Mouse (Mus musculus): ENCODE measurements around the gene Prss35. TPM values are rescaled to one million over a fixed set of nuclear protein-coding genes. Genes with fewer than 3 reads are reported as not detected.

Prss35 gene
- polyA plus RNA-seq, 1 experiment from 2014 or later: 6.1 TPM

DNA sequence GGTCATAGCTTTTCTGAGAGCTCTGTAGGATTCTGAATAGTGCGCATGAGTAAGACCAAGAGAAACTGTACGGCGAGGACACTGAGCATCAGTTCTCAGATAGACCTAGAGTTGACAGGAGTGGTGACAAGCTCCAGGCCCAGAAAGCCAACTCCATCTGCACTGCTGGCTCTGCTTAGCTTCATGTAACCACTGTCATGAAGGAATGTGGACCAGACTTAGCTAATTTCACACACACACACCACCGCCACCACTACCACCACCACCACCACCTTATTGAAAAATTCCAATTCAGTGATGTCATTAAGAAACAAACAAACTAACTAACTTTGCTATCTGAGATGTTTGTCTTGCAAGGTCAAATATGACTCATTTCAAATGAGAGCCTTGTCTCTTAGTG is 6.5 kb upstream of the Prss35 start:
- Histone ChIP-seq H3K9ac (replicated peaks; ENCODE audit: low read length) (no peak overlapping the region), H3K4me2 (ENCODE audit: low read depth, low read length) (no peak overlapping the region), H3K4me3 (ENCODE audit: low read depth, low read length) (no peak overlapping the region), H3K27ac (replicated peaks; ENCODE audit: low read depth, low read length) (no peak overlapping the region), H3K27me3 (ENCODE audit: control insufficient read depth, insufficient read depth, low read length) (no peaks in the 10 kb centered on the region), H3K36me3 (replicated peaks; ENCODE audit: control insufficient read depth, insufficient read depth, low read depth, low read length) (no peaks in the 10 kb centered on the region), H3K4me1 (ENCODE audit: control insufficient read depth, insufficient read depth, low read length) (no peaks in the 10 kb centered on the region), H3K9me3 (replicated peaks; ENCODE audit: control insufficient read depth, low read length) (no peaks in the 10 kb centered on the region)
- 78% methylated on average over 4 of the region's 4 CpGs for WGBS
- DNase-seq (ENCODE audit: low spot score) (peak; percentile 9), ATAC-seq (replicated peaks; ENCODE audit: insufficient number of reproducible peaks, low FRiP score, low TSS enrichment, low read depth) (no peak)

DNA sequence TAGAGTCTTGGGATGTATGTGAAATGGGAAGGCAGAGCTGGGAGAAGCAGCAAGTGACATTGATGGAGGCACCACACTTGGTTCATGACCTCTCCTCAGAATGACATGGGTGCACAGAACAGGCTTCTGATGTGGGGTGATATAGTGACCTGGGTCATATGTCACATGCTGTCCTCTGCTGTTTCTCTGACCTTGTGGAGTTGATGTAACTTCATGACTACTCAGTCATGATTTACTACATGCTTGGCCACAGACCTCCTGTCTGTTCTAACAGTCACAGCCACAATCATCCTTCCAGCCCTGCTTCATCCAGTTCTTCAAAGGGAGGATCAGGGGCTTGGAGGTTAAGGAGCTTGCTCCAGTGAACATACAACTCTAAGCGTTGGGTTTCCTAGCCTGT is 5.4 kb upstream of the Prss35 start:
- H3K9me3 ChIP-seq (replicated peaks; ENCODE audit: control insufficient read depth, low read length): no peaks in the 10 kb centered on the region
- no peak for ATAC-seq (replicated peaks; ENCODE audit: insufficient number of reproducible peaks, low FRiP score, low TSS enrichment, low read depth)
- H3K4me1 ChIP-seq (ENCODE audit: control insufficient read depth, insufficient read depth, low read length): no peaks in the 10 kb centered on the region; the same call in 1 of the 2 replicates
- no peaks in the 10 kb centered on the region for H3K27me3 ChIP-seq (ENCODE audit: control insufficient read depth, insufficient read depth, low read length)
- H3K9ac ChIP-seq (replicated peaks; ENCODE audit: low read length): no peak overlapping the region
- no peak overlapping the region for H3K4me3 ChIP-seq (ENCODE audit: low read depth, low read length)
- no peaks in the 10 kb centered on the region for H3K36me3 ChIP-seq (replicated peaks; ENCODE audit: control insufficient read depth, insufficient read depth, low read depth, low read length)
- WGBS: 88% methylated on average over 1 of the region's 1 CpGs
- no peak overlapping the region for H3K4me2 ChIP-seq (ENCODE audit: low read depth, low read length)
- H3K27ac ChIP-seq (replicated peaks; ENCODE audit: low read depth, low read length): no peak overlapping the region
- DNase-seq (ENCODE audit: low spot score): no peak

DNA sequence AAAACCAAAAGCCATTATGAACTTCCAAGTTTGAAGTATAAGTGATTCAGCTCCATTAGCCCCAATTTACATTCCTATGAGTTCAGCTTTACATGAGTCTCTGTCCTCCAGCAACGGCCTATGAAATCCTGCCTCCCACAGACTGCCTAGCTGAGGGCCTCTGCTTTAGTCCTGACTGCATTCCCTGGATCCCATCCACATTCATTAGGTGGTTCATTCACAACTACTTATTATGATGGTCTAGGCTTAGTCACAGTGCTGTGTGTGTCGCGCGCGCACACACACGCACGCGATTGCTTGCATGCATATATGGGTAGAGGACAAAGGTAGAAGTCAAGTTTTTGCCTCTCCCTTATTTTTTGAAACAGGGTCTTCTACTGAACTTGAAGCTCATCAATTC is 4.6 kb upstream of the Prss35 start:
- ATAC-seq (replicated peaks; ENCODE audit: insufficient number of reproducible peaks, low FRiP score, low TSS enrichment, low read depth): no peak

DNA sequence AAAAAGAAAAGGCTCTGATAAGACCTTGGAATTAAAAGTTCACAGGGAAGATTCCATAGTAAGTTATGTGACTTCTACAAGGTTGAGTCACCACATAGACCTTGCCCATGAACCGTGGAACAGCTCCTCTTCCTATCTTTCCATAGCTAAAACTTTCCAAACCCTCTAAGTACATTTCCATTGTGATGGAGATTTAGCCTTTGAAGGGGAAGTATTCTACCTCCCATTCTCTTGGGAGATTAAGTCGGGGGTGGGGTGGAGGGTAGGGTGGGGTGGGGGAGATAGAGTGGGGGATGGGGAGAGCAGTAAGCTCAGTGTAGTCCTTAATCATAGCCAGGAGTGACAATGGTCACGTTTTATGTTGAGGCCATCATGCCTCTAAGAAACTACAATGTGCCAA is 3.5 kb upstream of the Prss35 start:
- Histone ChIP-seq H3K27me3 (ENCODE audit: control insufficient read depth, insufficient read depth, low read length) (no peaks in the 10 kb centered on the region), H3K9me3 (replicated peaks; ENCODE audit: control insufficient read depth, low read length) (no peaks in the 10 kb centered on the region), H3K27ac (replicated peaks; ENCODE audit: low read depth, low read length) (no peak overlapping the region), H3K9ac (replicated peaks; ENCODE audit: low read length) (no peak overlapping the region), H3K36me3 (replicated peaks; ENCODE audit: control insufficient read depth, insufficient read depth, low read depth, low read length) (no peaks in the 10 kb centered on the region), H3K4me2 (ENCODE audit: low read depth, low read length) (no peak overlapping the region), H3K4me3 (ENCODE audit: low read depth, low read length) (no peak overlapping the region), H3K4me1 (ENCODE audit: control insufficient read depth, insufficient read depth, low read length) (no peaks in the 10 kb centered on the region; the same call in 1 of the 2 replicates)
- DNase-seq (ENCODE audit: low spot score): no peak
- 19% methylated on average over 3 of the region's 3 CpGs for WGBS
- no peak for ATAC-seq (replicated peaks; ENCODE audit: insufficient number of reproducible peaks, low FRiP score, low TSS enrichment, low read depth)

More for the DNA sequence above, 4.6 kb upstream of the Prss35 start:
- no peak overlapping the region for H3K27ac ChIP-seq (replicated peaks; ENCODE audit: low read depth, low read length)
- H3K4me2 ChIP-seq (ENCODE audit: low read depth, low read length): no peak overlapping the region
- H3K9me3 ChIP-seq (replicated peaks; ENCODE audit: control insufficient read depth, low read length): no peaks in the 10 kb centered on the region
- H3K4me1 ChIP-seq (ENCODE audit: control insufficient read depth, insufficient read depth, low read length): no peaks in the 10 kb centered on the region; the same call in 1 of the 2 replicates
- 94% methylated on average over 8 of the region's 8 CpGs for WGBS
- H3K36me3 ChIP-seq (replicated peaks; ENCODE audit: control insufficient read depth, insufficient read depth, low read depth, low read length): no peaks in the 10 kb centered on the region
- no peak overlapping the region for H3K9ac ChIP-seq (replicated peaks; ENCODE audit: low read length)
- no peak overlapping the region for H3K4me3 ChIP-seq (ENCODE audit: low read depth, low read length)
- no peak for DNase-seq (ENCODE audit: low spot score)
- no peaks in the 10 kb centered on the region for H3K27me3 ChIP-seq (ENCODE audit: control insufficient read depth, insufficient read depth, low read length)

DNA sequence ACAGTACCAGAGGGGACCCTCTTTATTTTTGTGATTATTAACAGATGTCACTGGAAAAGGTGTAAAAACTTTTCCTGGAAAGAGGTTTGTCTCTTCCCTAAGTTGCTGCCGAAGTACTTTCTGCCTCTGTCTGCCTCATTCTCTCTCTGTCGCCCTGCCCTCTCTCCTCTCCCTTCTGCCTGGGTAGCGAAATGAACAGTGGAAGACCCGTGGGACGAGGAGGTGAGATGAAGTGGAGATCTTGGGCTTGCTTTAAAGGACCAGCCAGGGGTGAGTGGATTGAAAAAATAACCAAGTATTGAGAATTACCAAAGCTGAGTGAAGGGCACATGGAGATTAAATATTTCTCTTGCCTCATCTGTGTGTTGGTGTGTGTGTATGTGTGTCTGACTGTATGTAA is 592 bp downstream of the Prss35 start:
- Histone ChIP-seq H3K4me2 (ENCODE audit: low read depth, low read length) (no peak overlapping the region), H3K27ac (replicated peaks; ENCODE audit: low read depth, low read length) (no peak overlapping the region), H3K9me3 (replicated peaks; ENCODE audit: control insufficient read depth, low read length) (no peaks in the 10 kb centered on the region), H3K27me3 (ENCODE audit: control insufficient read depth, insufficient read depth, low read length) (no peaks in the 10 kb centered on the region), H3K4me1 (ENCODE audit: control insufficient read depth, insufficient read depth, low read length) (no peaks in the 10 kb centered on the region; the same call in 1 of the 2 replicates), H3K9ac (replicated peaks; ENCODE audit: low read length) (no peak overlapping the region), H3K36me3 (replicated peaks; ENCODE audit: control insufficient read depth, insufficient read depth, low read depth, low read length) (no peaks in the 10 kb centered on the region), H3K4me3 (ENCODE audit: low read depth, low read length) (no peak overlapping the region; the same call in 1 of the 2 replicates)
- ATAC-seq (replicated peaks; ENCODE audit: insufficient number of reproducible peaks, low FRiP score, low TSS enrichment, low read depth): no peak
- 34% methylated on average over 5 of the region's 5 CpGs for WGBS
- DNase-seq (ENCODE audit: low spot score): no peak

DNA sequence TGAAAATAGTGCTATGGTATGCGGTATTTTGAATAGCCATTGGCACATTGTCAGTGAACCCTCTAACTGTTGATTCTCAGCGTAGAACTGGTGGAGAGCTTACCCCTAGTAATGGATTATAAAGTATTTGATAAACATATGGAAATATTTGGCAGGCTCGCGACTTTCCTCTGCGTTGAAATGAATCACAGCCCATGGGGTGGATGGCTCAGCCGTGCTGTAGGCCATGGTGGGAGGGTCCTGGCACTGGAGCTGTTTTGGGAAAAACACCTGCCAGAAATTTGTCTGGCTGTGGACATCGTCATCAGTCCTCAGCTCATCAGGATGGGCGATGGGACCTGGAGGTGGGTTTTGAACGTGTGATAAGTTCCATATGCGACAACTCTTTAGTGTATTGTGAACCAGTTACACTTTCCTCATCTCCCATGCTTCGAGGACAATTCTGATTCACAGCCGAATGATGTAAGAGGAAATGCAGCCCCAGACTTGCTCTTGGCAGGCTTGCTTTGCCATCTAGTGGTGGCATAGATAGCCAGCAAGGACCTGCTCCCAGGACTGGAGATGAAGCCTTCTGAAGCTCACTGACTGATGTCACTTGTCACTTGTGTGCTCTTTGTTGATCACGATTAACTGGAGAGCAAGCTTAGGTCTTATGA is 2.6 kb downstream of the Prss35 start:
- no peaks in the 10 kb centered on the region for H3K36me3 ChIP-seq (replicated peaks; ENCODE audit: control insufficient read depth, insufficient read depth, low read depth, low read length)
- H3K27ac ChIP-seq (replicated peaks; ENCODE audit: low read depth, low read length): no peak overlapping the region
- H3K27me3 ChIP-seq (ENCODE audit: control insufficient read depth, insufficient read depth, low read length): no peaks in the 10 kb centered on the region
- H3K9me3 ChIP-seq (replicated peaks; ENCODE audit: control insufficient read depth, low read length): no peaks in the 10 kb centered on the region
- DNase-seq (ENCODE audit: low spot score) (peak; percentile 80), ATAC-seq (replicated peaks; ENCODE audit: insufficient number of reproducible peaks, low FRiP score, low TSS enrichment, low read depth) (no peak; the same call in 1 of the 2 replicates)
- no peak overlapping the region for H3K9ac ChIP-seq (replicated peaks; ENCODE audit: low read length)
- no peaks in the 10 kb centered on the region; the same call in 1 of the 2 replicates for H3K4me1 ChIP-seq (ENCODE audit: control insufficient read depth, insufficient read depth, low read length)
- WGBS: 36% methylated on average over 13 of the region's 13 CpGs
- H3K4me2 ChIP-seq (ENCODE audit: low read depth, low read length): no peak overlapping the region
- H3K4me3 ChIP-seq (ENCODE audit: low read depth, low read length): no peak overlapping the region

DNA sequence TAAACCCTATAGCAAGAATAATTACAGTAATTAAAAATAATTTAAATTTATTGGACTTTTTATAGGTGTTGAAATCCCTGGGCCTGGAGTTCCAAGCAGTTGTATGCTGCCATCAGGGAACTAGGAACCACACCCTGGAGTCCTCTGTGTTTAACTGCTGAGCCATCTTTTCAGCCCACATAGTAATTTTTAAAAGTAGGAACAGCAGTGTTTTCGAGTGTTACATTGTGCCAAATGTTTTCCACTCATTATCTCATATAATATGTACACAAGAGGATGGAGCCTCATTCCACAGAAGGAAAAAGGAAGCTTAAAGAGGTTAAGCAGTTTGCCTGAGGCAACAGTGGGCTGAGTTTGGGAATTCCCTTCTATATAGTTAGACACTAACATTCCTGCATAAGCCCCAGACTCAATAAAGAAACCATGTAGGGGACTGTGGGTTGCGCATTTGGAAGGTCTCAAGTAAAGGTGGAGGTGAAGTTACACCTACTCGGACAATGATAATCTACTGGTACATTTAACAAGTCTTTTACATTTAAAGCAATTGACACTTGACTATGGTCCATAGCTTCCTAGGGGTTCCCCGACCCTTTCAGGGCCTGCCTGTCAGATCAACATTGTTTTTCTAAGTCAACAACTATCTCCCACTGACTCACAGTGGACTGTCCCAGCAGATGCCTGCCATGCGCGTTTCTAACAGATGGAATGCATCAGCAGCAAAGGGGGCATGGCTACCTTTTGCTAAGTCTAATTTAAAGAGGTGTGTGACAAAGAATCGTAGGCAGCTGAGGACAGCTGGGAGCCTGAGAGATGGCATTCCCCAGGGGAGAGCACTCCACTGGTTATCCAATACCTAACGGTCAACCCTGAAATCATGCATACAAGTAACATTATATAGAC is 19.3 kb downstream of the Prss35 start:
- DNase-seq (ENCODE audit: low spot score) (peak; percentile 10), ATAC-seq (replicated peaks; ENCODE audit: insufficient number of reproducible peaks, low FRiP score, low TSS enrichment, low read depth) (no peak)

DNA sequence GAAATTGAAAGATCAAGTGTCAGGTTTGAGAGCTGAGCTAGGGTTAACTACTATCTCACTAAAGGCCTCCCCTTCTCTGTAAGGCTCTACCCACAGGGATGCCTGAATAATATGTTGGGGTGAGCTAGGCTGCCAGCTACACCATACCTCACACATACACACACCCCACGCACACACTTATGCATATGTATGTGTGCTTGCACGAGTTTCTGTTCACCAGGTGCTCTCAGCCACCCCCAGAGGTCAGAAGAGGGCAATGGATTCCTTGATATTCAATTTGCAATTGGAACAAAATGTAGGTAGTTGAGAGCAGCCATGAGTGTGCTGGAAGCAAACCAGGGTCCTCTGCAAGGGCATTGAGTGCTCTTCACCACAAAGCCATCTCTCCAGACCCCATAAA is 20.6 kb downstream of the Prss35 start:
- H3K27ac ChIP-seq (replicated peaks; ENCODE audit: low read depth, low read length): no peak overlapping the region
- H3K36me3 ChIP-seq (replicated peaks; ENCODE audit: control insufficient read depth, insufficient read depth, low read depth, low read length): no peaks in the 10 kb centered on the region
- no peak overlapping the region for H3K4me3 ChIP-seq (ENCODE audit: low read depth, low read length)
- H3K4me2 ChIP-seq (ENCODE audit: low read depth, low read length): no peak overlapping the region
- no peaks in the 10 kb centered on the region for H3K9me3 ChIP-seq (replicated peaks; ENCODE audit: control insufficient read depth, low read length)
- WGBS: 55% methylated on average over 2 of the region's 2 CpGs
- H3K27me3 ChIP-seq (ENCODE audit: control insufficient read depth, insufficient read depth, low read length): no peaks in the 10 kb centered on the region
- H3K4me1 ChIP-seq (ENCODE audit: control insufficient read depth, insufficient read depth, low read length): no peaks in the 10 kb centered on the region
- no peak overlapping the region for H3K9ac ChIP-seq (replicated peaks; ENCODE audit: low read length)
- DNase-seq (ENCODE audit: low spot score): no peak
- no peak for ATAC-seq (replicated peaks; ENCODE audit: insufficient number of reproducible peaks, low FRiP score, low TSS enrichment, low read depth)

More for the DNA sequence above, 19.3 kb downstream of the Prss35 start:
- Histone ChIP-seq H3K27me3 (ENCODE audit: control insufficient read depth, insufficient read depth, low read length) (no peaks in the 10 kb centered on the region), H3K4me1 (ENCODE audit: control insufficient read depth, insufficient read depth, low read length) (no peaks in the 10 kb centered on the region), H3K4me3 (ENCODE audit: low read depth, low read length) (no peak overlapping the region), H3K9me3 (replicated peaks; ENCODE audit: control insufficient read depth, low read length) (no peaks in the 10 kb centered on the region), H3K36me3 (replicated peaks; ENCODE audit: control insufficient read depth, insufficient read depth, low read depth, low read length) (no peaks in the 10 kb centered on the region), H3K27ac (replicated peaks; ENCODE audit: low read depth, low read length) (no peak overlapping the region), H3K9ac (replicated peaks; ENCODE audit: low read length) (no peak overlapping the region), H3K4me2 (ENCODE audit: low read depth, low read length) (no peak overlapping the region)
- 47% methylated on average over 8 of the region's 8 CpGs for WGBS

Measured in embryonic facial prominence, embryonic 11.5 days (tissue).